Mouse (Mus musculus) forebrain, embryonic 11.5 days (tissue): ENCODE measurements around the gene Csnk1g1. TPM values are rescaled to one million over a fixed set of nuclear protein-coding genes. Genes with fewer than 3 reads are reported as not detected.

Experiments used
- ATAC-seq: fragments of 200-750 bp; cut with Nextera tagmentation; replicated peaks from 2 replicates; pipeline ENCODE4 v1.8.0; 2017; ENCODE audit warnings: moderate TSS enrichment; ENCODE audit not compliant: low FRiP score
- DNase-seq: peaks from one replicate; pipeline ENCODE4 v3.0.0-alpha.2; 2017; ENCODE audit warnings: low spot score
- H3K27ac ChIP-seq: fragments of 300-500 bp; sonication (generic); 2 replicates; pipeline ENCODE4 v1.5.1; 2014; ENCODE audit warnings: low read depth, low read length
- H3K27me3 ChIP-seq: fragments of 300-500 bp; sonication (generic); 2 replicates; pipeline ENCODE4 v1.6.1; 2014; ENCODE audit warnings: mild to moderate bottlenecking, low read length, mixed read lengths; ENCODE audit not compliant: control insufficient read depth, insufficient read depth
- H3K36me3 ChIP-seq: fragments of 300-500 bp; sonication (generic); 2 replicates; pipeline ENCODE4 v1.6.1; 2014; ENCODE audit warnings: mild to moderate bottlenecking, low read length, moderate library complexity, mixed read lengths; ENCODE audit not compliant: control insufficient read depth, insufficient read depth
- H3K4me1 ChIP-seq: fragments of 300-500 bp; sonication (generic); replicated peaks from 2 replicates; pipeline ENCODE4 v1.6.1; 2014; ENCODE audit warnings: low read length, mixed read lengths; ENCODE audit not compliant: control insufficient read depth, insufficient read depth
- H3K4me2 ChIP-seq: fragments of 300-500 bp; sonication (generic); 2 replicates; pipeline ENCODE4 v1.6.1; 2014; ENCODE audit warnings: low read depth, mild to moderate bottlenecking, low read length, moderate library complexity, mixed read lengths; ENCODE audit not compliant: severe bottlenecking
- H3K4me3 ChIP-seq: fragments of 300-500 bp; sonication (generic); 2 replicates; pipeline ENCODE4 v1.5.1; 2014; ENCODE audit warnings: low read depth, low read length
- H3K9ac ChIP-seq: fragments of 300-500 bp; sonication (generic); 2 replicates; pipeline ENCODE4 v1.6.1; 2014; ENCODE audit warnings: low read length
- H3K9me3 ChIP-seq: fragments of 300-500 bp; sonication (generic); 2 replicates; pipeline ENCODE4 v1.6.1; 2016; ENCODE audit warnings: low read length, mixed read lengths; ENCODE audit not compliant: control insufficient read depth
- WGBS: fragments of 180-500 bp; shearing (Covaris S2); extraction: QIAGEN DNeasy Blood & Tissue Kit; methylation state at CpG from one replicate; pipeline ENCODE4 v1.1.7; 2014; 5-methylcytosine and 5-hydroxymethylcytosine counted together
- polyA plus RNA-seq: library from polyadenylated mRNA; unstranded; fragments of >200 nt; fragmentation: Nextera tagmentation; extraction: Ambion mirVana; gene quantifications from 2 replicates; pipeline ENCODE4 v1.2.1, GENCODE M21; 2014

The Csnk1g1 gene
- polyA plus RNA-seq, 1 experiment from 2014 or later: 24.4 TPM

GRCm38 (mm10) chr9:65973206-65973605 lies 64.5 kb downstream of the Csnk1g1 start:
- H3K4me1 ChIP-seq: no peaks in the 10 kb centered on the region
- H3K9ac ChIP-seq: no peak overlapping the region
- H3K27me3 ChIP-seq: no peaks in the 10 kb centered on the region
- no peaks in the 10 kb centered on the region for H3K9me3 ChIP-seq
- no peaks in the 10 kb centered on the region for H3K36me3 ChIP-seq
- ATAC-seq (no peak), DNase-seq (no peak)
- WGBS: 67% methylated on average over 2 of the region's 2 CpGs
- H3K27ac ChIP-seq: no peak overlapping the region
- H3K4me3 ChIP-seq: no peak overlapping the region
- H3K4me2 ChIP-seq: no peak overlapping the region

GRCm38 (mm10) chr9:65975886-65976285 lies 67.2 kb downstream of the Csnk1g1 start:
- Histone ChIP-seq H3K4me1 (no peaks in the 10 kb centered on the region), H3K36me3 (no peaks in the 10 kb centered on the region), H3K9ac (no peak overlapping the region), H3K4me2 (no peak overlapping the region), H3K9me3 (no peaks in the 10 kb centered on the region), H3K27ac (no peak overlapping the region), H3K4me3 (no peak overlapping the region), H3K27me3 (no peaks in the 10 kb centered on the region)
- DNase-seq (no peak), ATAC-seq (no peak)

DNA sequence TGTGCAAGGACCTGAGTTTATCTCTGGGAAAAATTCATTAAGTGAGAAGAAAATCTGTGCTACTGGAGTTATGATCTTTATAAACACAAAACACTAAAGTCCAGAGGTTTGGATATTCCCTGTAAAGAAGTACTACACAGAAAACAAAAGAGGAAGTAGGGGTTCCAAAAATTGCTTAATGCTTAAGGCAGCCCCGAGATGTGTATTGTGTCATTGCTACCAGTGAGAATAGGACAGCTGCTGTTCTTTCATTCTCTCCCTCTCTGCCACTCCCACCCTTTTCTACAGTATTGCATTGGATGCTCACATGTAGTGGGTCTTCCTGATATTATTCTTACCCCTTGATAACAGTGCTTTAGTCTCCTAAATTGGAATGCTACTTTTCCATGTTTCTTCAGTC lies 74.1 kb downstream of the Csnk1g1 start:
- H3K4me3 ChIP-seq: no peak overlapping the region
- no peaks in the 10 kb centered on the region for H3K27me3 ChIP-seq
- no peaks in the 10 kb centered on the region for H3K9me3 ChIP-seq
- no peak overlapping the region for H3K9ac ChIP-seq
- H3K4me1 ChIP-seq: no peaks in the 10 kb centered on the region
- no peak for DNase-seq
- 75% methylated on average over 1 of the region's 1 CpGs for WGBS
- no peak for ATAC-seq
- H3K27ac ChIP-seq: no peak overlapping the region
- H3K4me2 ChIP-seq: no peak overlapping the region
- no peaks in the 10 kb centered on the region for H3K36me3 ChIP-seq

GRCm38 (mm10) chr9:65987021-65987420 lies 78.3 kb downstream of the Csnk1g1 start:
- no peaks in the 10 kb centered on the region for H3K9me3 ChIP-seq
- no peaks in the 10 kb centered on the region for H3K27me3 ChIP-seq
- no peaks in the 10 kb centered on the region for H3K4me1 ChIP-seq
- H3K9ac ChIP-seq: no peak overlapping the region
- 92% methylated on average over 5 of the region's 5 CpGs for WGBS
- H3K36me3 ChIP-seq: no peaks in the 10 kb centered on the region
- no peak overlapping the region for H3K4me2 ChIP-seq
- DNase-seq: no peak
- H3K27ac ChIP-seq: no peak overlapping the region
- H3K4me3 ChIP-seq: no peak overlapping the region
- ATAC-seq: no peak

GRCm38 (mm10) chr9:65995603-65996376 lies 87.1 kb downstream of the Csnk1g1 start:
- no peaks in the 10 kb centered on the region for H3K36me3 ChIP-seq
- 93% methylated on average over 7 of the region's 7 CpGs for WGBS

DNA sequence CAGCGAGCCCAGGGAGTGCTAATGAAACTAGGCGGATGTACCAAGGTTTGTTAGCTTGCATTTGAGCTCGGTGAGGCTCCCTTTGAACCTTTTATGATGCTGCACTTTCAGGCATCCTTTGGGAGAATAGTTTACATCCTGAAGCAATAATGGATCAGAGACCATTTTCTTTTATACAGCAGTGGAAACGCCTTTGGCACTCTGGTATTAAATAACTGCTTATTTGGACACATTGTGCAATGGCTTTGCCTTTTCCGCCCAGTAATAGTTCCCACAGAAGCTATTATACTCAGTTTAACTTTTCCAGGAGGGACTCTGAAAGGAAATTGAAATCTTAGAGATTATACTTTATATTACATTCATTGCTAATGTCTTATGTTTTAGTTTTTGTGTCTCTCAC lies 90.2 kb downstream of the Csnk1g1 start:
- WGBS: 51% methylated on average over 5 of the region's 5 CpGs

More at GRCm38 (mm10) chr9:65995603-65996376, 87.1 kb downstream of the Csnk1g1 start:
- no peak for DNase-seq
- H3K27ac ChIP-seq: no peak overlapping the region
- no peak for ATAC-seq
- no peak overlapping the region for H3K9ac ChIP-seq
- H3K4me3 ChIP-seq: no peak overlapping the region
- no peaks in the 10 kb centered on the region for H3K9me3 ChIP-seq
- H3K4me2 ChIP-seq: no peak overlapping the region
- no peaks in the 10 kb centered on the region for H3K27me3 ChIP-seq
- H3K4me1 ChIP-seq: no peaks in the 10 kb centered on the region

DNA sequence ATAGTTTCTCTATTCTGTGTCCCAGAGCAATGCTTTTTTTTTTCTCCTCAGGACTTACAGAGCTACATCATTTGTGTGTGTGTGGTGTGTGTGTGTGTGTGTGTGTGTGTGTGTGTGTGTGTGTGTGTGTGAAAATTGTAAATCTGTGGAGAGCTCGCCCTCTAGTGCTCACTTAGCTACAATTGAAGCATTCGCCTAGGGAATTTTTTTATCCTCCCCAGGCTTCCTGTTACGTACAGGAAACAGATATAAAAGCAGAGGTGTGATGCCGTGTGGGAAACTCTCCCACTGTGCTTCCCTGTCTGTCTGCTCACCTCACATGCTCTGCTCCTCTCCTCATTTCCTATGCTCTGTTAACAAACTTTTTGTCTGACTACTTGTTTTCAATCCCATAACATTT lies 95.7 kb downstream of the Csnk1g1 start:
- DNase-seq: no peak
- Histone ChIP-seq H3K4me2 (no peak overlapping the region), H3K9me3 (no peaks in the 10 kb centered on the region), H3K27ac (no peak overlapping the region), H3K27me3 (no peaks in the 10 kb centered on the region), H3K4me1 (no peaks in the 10 kb centered on the region), H3K36me3 (no peaks in the 10 kb centered on the region), H3K9ac (no peak overlapping the region), H3K4me3 (no peak overlapping the region)
- 43% methylated on average over 4 of the region's 4 CpGs for WGBS
- no peak for ATAC-seq

More for the DNA sequence above, 90.2 kb downstream of the Csnk1g1 start:
- Histone ChIP-seq H3K36me3 (no peaks in the 10 kb centered on the region), H3K4me3 (no peak overlapping the region), H3K9ac (no peak overlapping the region), H3K4me1 (no peaks in the 10 kb centered on the region), H3K4me2 (no peak overlapping the region), H3K9me3 (no peaks in the 10 kb centered on the region), H3K27me3 (no peaks in the 10 kb centered on the region), H3K27ac (no peak overlapping the region)
- DNase-seq (no peak), ATAC-seq (no peak)

- H3K9me3 ChIP-seq: no peaks in the 10 kb centered on the region
- H3K27me3 ChIP-seq: no peaks in the 10 kb centered on the region
- no peak overlapping the region for H3K4me3 ChIP-seq
- H3K9ac ChIP-seq: no peak overlapping the region
- H3K27ac ChIP-seq: no peak overlapping the region
- H3K4me2 ChIP-seq: no peak overlapping the region
- no peaks in the 10 kb centered on the region for H3K36me3 ChIP-seq
- WGBS: 88% methylated on average over 7 of the region's 7 CpGs
- H3K4me1 ChIP-seq: no peaks in the 10 kb centered on the region
- DNase-seq (no peak), ATAC-seq (no peak)
These were observed 99.0 kb downstream of the Csnk1g1 start for GRCm38 (mm10) chr9:66007603-66008202.

- H3K36me3 ChIP-seq: no peaks in the 10 kb centered on the region; the same call in 1 of the 2 replicates
- H3K9me3 ChIP-seq: no peaks in the 10 kb centered on the region
- no peaks in the 10 kb centered on the region for H3K4me1 ChIP-seq
- H3K9ac ChIP-seq: no peak overlapping the region
- DNase-seq (no peak), ATAC-seq (no peak)
- no peak overlapping the region for H3K4me2 ChIP-seq
- H3K4me3 ChIP-seq: no peak overlapping the region
- H3K27me3 ChIP-seq: no peaks in the 10 kb centered on the region
- no peak overlapping the region for H3K27ac ChIP-seq
These were observed 111.9 kb downstream of the Csnk1g1 start for GRCm38 (mm10) chr9:66020601-66021000.
